Mouse (Mus musculus): Measurements from ENCODE around the gene Flrt1.

GRCm38 (mm10) chr19:7103349-7103992, 2.1 kb downstream of the Flrt1 start:
- TF ChIP-seq POLR2A (IDR thresholded peaks at IDR 0.05; ENCODE audit: insufficient read depth, low read depth, low read length) (no peak), CTCF (IDR thresholded peaks at IDR 0.05; ENCODE audit: insufficient read depth, low read depth, low read length) (no peak)

All from olfactory bulb, adult 2 months (tissue).